Mouse (Mus musculus) forelimb bud, embryonic 11.5 days (tissue): ENCODE measurements around the gene Rpia.

Source experiments
- DNase-seq: peaks from one replicate; pipeline ENCODE4 v3.0.0-alpha.2; 2012; ENCODE audit warnings: low read depth, low spot score

Rpia gene

GRCm38 (mm10) chr6:70751251-70751897, 40.7 kb downstream of the Rpia start:
- DNase-seq, result no peak

- peak; percentile 53 for DNase-seq
Observed at GRCm38 (mm10) chr6:70749750-70750149, 42.3 kb downstream of the Rpia start.

GRCm38 (mm10) chr6:70747702-70748101, 44.3 kb downstream of the Rpia start:
- DNase-seq, result no peak

GRCm38 (mm10) chr6:70743902-70744301, 48.1 kb downstream of the Rpia start:
- DNase-seq, result no peak

GRCm38 (mm10) chr6:70742833-70743232, 49.2 kb downstream of the Rpia start:
- no peak for DNase-seq

GRCm38 (mm10) chr6:70740535-70740934, 51.5 kb downstream of the Rpia start:
- no peak for DNase-seq

- DNase-seq, result no peak
Observed at GRCm38 (mm10) chr6:70739456-70739855, 52.6 kb downstream of the Rpia start.

GRCm38 (mm10) chr6:70735528-70735927, 56.5 kb downstream of the Rpia start:
- DNase-seq, result no peak

- DNase-seq, result no peak
Observed at GRCm38 (mm10) chr6:70730828-70731227, 61.2 kb downstream of the Rpia start.

- DNase-seq, result no peak
Observed at GRCm38 (mm10) chr6:70729125-70729524, 62.9 kb downstream of the Rpia start.

GRCm38 (mm10) chr6:70727094-70727721, 64.8 kb downstream of the Rpia start:
- DNase-seq, result no peak

GRCm38 (mm10) chr6:70725639-70726038, 66.4 kb downstream of the Rpia start:
- no peak for DNase-seq

- DNase-seq, result no peak
Observed at GRCm38 (mm10) chr6:70724722-70725121, 67.3 kb downstream of the Rpia start.

- DNase-seq, result no peak
Observed at GRCm38 (mm10) chr6:70722298-70722697, 69.7 kb downstream of the Rpia start.

- no peak for DNase-seq
Observed at GRCm38 (mm10) chr6:70718760-70719159, 73.3 kb downstream of the Rpia start.

- no peak for DNase-seq
Observed at GRCm38 (mm10) chr6:70718164-70718563, 73.9 kb downstream of the Rpia start.

- DNase-seq, result no peak
Observed at GRCm38 (mm10) chr6:70716701-70717393, 75.2 kb downstream of the Rpia start.
